Mouse (Mus musculus): ENCODE measurements at regions not wholly inside any gene's neighbourhood (a gene's known extent, or its start where the extent isn't known, plus 50 kb on each side); places are given as distances from the start of the nearest gene placed in this dataset.
A peak's percentile ranks its signal among the peaks of the same experiment; 100 is the strongest.

- no peak for ATAC-seq (replicated peaks; ENCODE audit: low FRiP score, low read depth)
- Histone ChIP-seq H3K27ac (no peak overlapping the region), H3K9ac (ENCODE audit: low read depth, low read length) (no peak overlapping the region), H3K27me3 (ENCODE audit: insufficient read depth, low read length) (no peaks in the 10 kb centered on the region), H3K4me3 (replicated peaks; ENCODE audit: low read depth, low read length) (no peak overlapping the region), H3K36me3 (ENCODE audit: insufficient read depth, low read length) (no peaks in the 10 kb centered on the region), H3K9me3 (replicated peaks; ENCODE audit: low read length) (no peaks in the 10 kb centered on the region; the same call in 1 of the 2 replicates), H3K4me1 (replicated peaks; ENCODE audit: insufficient read depth, low read length) (no peaks in the 10 kb centered on the region), H3K4me2 (ENCODE audit: low read length) (no peak overlapping the region)
- 74% methylated on average over 1 of the region's 1 CpGs for WGBS
- no peak for TF ChIP-seq CTCF (IDR thresholded peaks at IDR 0.05; ENCODE audit: low read depth)
- DNase-seq (ENCODE audit: low spot score): no peak
Observed at GRCm38 (mm10) chr10:118631786-118632185, 190.9 kb downstream of the Ifng start.

DNA sequence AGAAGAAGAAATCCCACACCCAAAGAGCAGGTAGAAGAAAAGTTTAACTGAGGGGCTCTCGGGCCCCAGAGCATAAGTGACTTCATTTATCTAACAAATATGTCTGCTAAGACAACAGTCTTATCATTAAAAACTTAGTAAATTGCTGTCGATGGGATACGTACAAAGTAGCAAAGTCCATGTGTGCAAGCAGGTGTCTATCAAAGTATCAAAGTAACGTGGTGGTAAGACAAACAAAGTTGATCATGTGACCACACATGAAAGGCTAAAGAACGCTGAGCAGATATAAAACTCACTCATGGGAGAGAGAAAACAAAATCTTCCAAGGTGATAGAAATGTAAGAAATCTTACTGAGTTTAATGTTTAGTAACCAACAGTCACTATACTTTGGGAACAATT lies 191.3 kb downstream of the Ifng start:
- no peaks in the 10 kb centered on the region for H3K27me3 ChIP-seq (ENCODE audit: insufficient read depth, low read length)
- DNase-seq (ENCODE audit: low spot score): no peak
- no peaks in the 10 kb centered on the region for H3K36me3 ChIP-seq (ENCODE audit: insufficient read depth, low read length)
- no peak overlapping the region for H3K9ac ChIP-seq (ENCODE audit: low read depth, low read length)
- H3K4me2 ChIP-seq (ENCODE audit: low read length): no peak overlapping the region
- no peaks in the 10 kb centered on the region; the same call in 1 of the 2 replicates for H3K9me3 ChIP-seq (replicated peaks; ENCODE audit: low read length)
- H3K27ac ChIP-seq: no peak overlapping the region
- no peaks in the 10 kb centered on the region for H3K4me1 ChIP-seq (replicated peaks; ENCODE audit: insufficient read depth, low read length)
- no peak for ATAC-seq (replicated peaks; ENCODE audit: low FRiP score, low read depth)
- TF ChIP-seq CTCF (IDR thresholded peaks at IDR 0.05; ENCODE audit: low read depth): no peak
- 75% methylated on average over 5 of the region's 5 CpGs for WGBS
- H3K4me3 ChIP-seq (replicated peaks; ENCODE audit: low read depth, low read length): no peak overlapping the region

- H3K27ac ChIP-seq: no peak overlapping the region
- ATAC-seq (replicated peaks; ENCODE audit: low FRiP score, low read depth) (no peak), DNase-seq (ENCODE audit: low spot score) (peak; percentile 12)
- no peaks in the 10 kb centered on the region for H3K36me3 ChIP-seq (ENCODE audit: insufficient read depth, low read length)
- 37% methylated on average over 7 of the region's 7 CpGs for WGBS
- no peaks in the 10 kb centered on the region for H3K27me3 ChIP-seq (ENCODE audit: insufficient read depth, low read length)
- no peak overlapping the region for H3K4me2 ChIP-seq (ENCODE audit: low read length)
- H3K4me1 ChIP-seq (replicated peaks; ENCODE audit: insufficient read depth, low read length): no peaks in the 10 kb centered on the region
- no peaks in the 10 kb centered on the region; the same call in 1 of the 2 replicates for H3K9me3 ChIP-seq (replicated peaks; ENCODE audit: low read length)
- no peak overlapping the region for H3K4me3 ChIP-seq (replicated peaks; ENCODE audit: low read depth, low read length)
- no peak overlapping the region for H3K9ac ChIP-seq (ENCODE audit: low read depth, low read length)
- no peak for TF ChIP-seq CTCF (IDR thresholded peaks at IDR 0.05; ENCODE audit: low read depth)
Observed at GRCm38 (mm10) chr10:118633429-118633828, 192.6 kb downstream of the Ifng start.

DNA sequence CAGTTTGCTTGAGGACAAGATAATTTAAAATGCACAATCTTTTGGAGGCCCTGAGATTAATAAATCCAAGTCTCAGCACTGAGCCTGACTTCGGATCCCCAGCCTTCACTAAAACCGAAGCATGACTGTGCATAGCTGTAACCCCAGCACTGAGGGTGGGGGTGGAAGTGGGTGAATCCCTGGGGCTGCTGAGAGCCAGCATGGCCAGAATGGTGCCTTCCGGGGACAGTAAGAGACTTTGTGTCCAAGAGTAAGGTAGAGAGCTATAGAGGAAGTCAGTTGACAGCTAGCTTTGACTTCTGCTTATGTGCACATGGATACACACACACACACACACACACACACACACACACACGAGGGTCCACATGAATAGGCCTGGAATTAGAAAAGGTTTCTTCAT lies 198.3 kb downstream of the Ifng start:
- 89% methylated on average over 4 of the region's 4 CpGs for WGBS
- Histone ChIP-seq H3K4me1 (replicated peaks; ENCODE audit: insufficient read depth, low read length) (no peaks in the 10 kb centered on the region), H3K27ac (no peak overlapping the region), H3K4me3 (replicated peaks; ENCODE audit: low read depth, low read length) (no peak overlapping the region), H3K9me3 (replicated peaks; ENCODE audit: low read length) (no peaks in the 10 kb centered on the region; the same call in 1 of the 2 replicates), H3K36me3 (ENCODE audit: insufficient read depth, low read length) (no peaks in the 10 kb centered on the region), H3K4me2 (ENCODE audit: low read length) (no peak overlapping the region), H3K27me3 (ENCODE audit: insufficient read depth, low read length) (no peaks in the 10 kb centered on the region), H3K9ac (ENCODE audit: low read depth, low read length) (no peak overlapping the region)
- no peak for ATAC-seq (replicated peaks; ENCODE audit: low FRiP score, low read depth)
- TF ChIP-seq CTCF (IDR thresholded peaks at IDR 0.05; ENCODE audit: low read depth): no peak
- DNase-seq (ENCODE audit: low spot score): no peak

GRCm38 (mm10) chr10:118640121-118640809 lies 199.4 kb downstream of the Ifng start:
- Histone ChIP-seq H3K9me3 (replicated peaks; ENCODE audit: low read length) (no peaks in the 10 kb centered on the region; the same call in 1 of the 2 replicates), H3K4me2 (ENCODE audit: low read length) (no peak overlapping the region), H3K27me3 (ENCODE audit: insufficient read depth, low read length) (no peaks in the 10 kb centered on the region), H3K9ac (ENCODE audit: low read depth, low read length) (no peak overlapping the region), H3K36me3 (ENCODE audit: insufficient read depth, low read length) (no peaks in the 10 kb centered on the region), H3K27ac (no peak overlapping the region), H3K4me3 (replicated peaks; ENCODE audit: low read depth, low read length) (no peak overlapping the region), H3K4me1 (replicated peaks; ENCODE audit: insufficient read depth, low read length) (no peaks in the 10 kb centered on the region)
- no peak for DNase-seq (ENCODE audit: low spot score)
- WGBS: 49% methylated on average over 7 of the region's 7 CpGs
- no peak for ATAC-seq (replicated peaks; ENCODE audit: low FRiP score, low read depth)
- no peak for TF ChIP-seq CTCF (IDR thresholded peaks at IDR 0.05; ENCODE audit: low read depth)

GRCm38 (mm10) chr10:118640810-118641427 lies 200.1 kb downstream of the Ifng start:
- Histone ChIP-seq H3K27me3 (ENCODE audit: insufficient read depth, low read length) (no peaks in the 10 kb centered on the region), H3K9me3 (replicated peaks; ENCODE audit: low read length) (no peaks in the 10 kb centered on the region), H3K4me1 (replicated peaks; ENCODE audit: insufficient read depth, low read length) (no peaks in the 10 kb centered on the region), H3K27ac (no peak overlapping the region), H3K4me3 (replicated peaks; ENCODE audit: low read depth, low read length) (no peak overlapping the region), H3K36me3 (ENCODE audit: insufficient read depth, low read length) (no peaks in the 10 kb centered on the region), H3K9ac (ENCODE audit: low read depth, low read length) (no peak overlapping the region), H3K4me2 (ENCODE audit: low read length) (no peak overlapping the region)
- ATAC-seq (replicated peaks; ENCODE audit: low FRiP score, low read depth) (no peak), DNase-seq (ENCODE audit: low spot score) (no peak)
- WGBS: 60% methylated on average over 12 of the region's 12 CpGs
- no peak for TF ChIP-seq CTCF (IDR thresholded peaks at IDR 0.05; ENCODE audit: low read depth)
